Mouse (Mus musculus): ENCODE data around the gene Stxbp4.

The Stxbp4 gene

GRCm38 (mm10) chr11:90664345-90664986, 26.6 kb upstream of the Stxbp4 start:
- Histone ChIP-seq H3K27me3 (ENCODE audit: control insufficient read depth, insufficient read depth, low read length, poor library complexity, severe bottlenecking) (no peaks in the 10 kb centered on the region; the same call in 1 of the 2 replicates), H3K36me3 (ENCODE audit: control insufficient read depth, insufficient read depth, low read length, poor library complexity, severe bottlenecking) (no peaks in the 10 kb centered on the region)
- DNase-seq (ENCODE audit: low read depth, low spot score), result no peak

GRCm38 (mm10) chr11:90663618-90664297, 25.9 kb upstream of the Stxbp4 start:
- Histone ChIP-seq H3K36me3 (ENCODE audit: control insufficient read depth, insufficient read depth, low read length, poor library complexity, severe bottlenecking) (no peaks in the 10 kb centered on the region), H3K27me3 (ENCODE audit: control insufficient read depth, insufficient read depth, low read length, poor library complexity, severe bottlenecking) (no peaks in the 10 kb centered on the region; the same call in 1 of the 2 replicates)
- DNase-seq (ENCODE audit: low read depth, low spot score), result no peak

- Histone ChIP-seq H3K36me3 (ENCODE audit: control insufficient read depth, insufficient read depth, low read length, poor library complexity, severe bottlenecking) (no peaks in the 10 kb centered on the region), H3K27me3 (ENCODE audit: control insufficient read depth, insufficient read depth, low read length, poor library complexity, severe bottlenecking) (no peaks in the 10 kb centered on the region; the same call in 1 of the 2 replicates)
- no peak for DNase-seq (ENCODE audit: low read depth, low spot score)
Measured at GRCm38 (mm10) chr11:90663052-90663451, 25.2 kb upstream of the Stxbp4 start.

- H3K36me3 ChIP-seq (ENCODE audit: control insufficient read depth, insufficient read depth, low read length, poor library complexity, severe bottlenecking), result no peaks in the 10 kb centered on the region
- no peak for DNase-seq (ENCODE audit: low read depth, low spot score)
- no peaks in the 10 kb centered on the region; the same call in 1 of the 2 replicates for H3K27me3 ChIP-seq (ENCODE audit: control insufficient read depth, insufficient read depth, low read length, poor library complexity, severe bottlenecking)
Measured at GRCm38 (mm10) chr11:90660662-90661061, 22.8 kb upstream of the Stxbp4 start.

GRCm38 (mm10) chr11:90657527-90657926, 19.6 kb upstream of the Stxbp4 start:
- DNase-seq (ENCODE audit: low read depth, low spot score), result no peak
- Histone ChIP-seq H3K27me3 (ENCODE audit: control insufficient read depth, insufficient read depth, low read length, poor library complexity, severe bottlenecking) (no peaks in the 10 kb centered on the region), H3K36me3 (ENCODE audit: control insufficient read depth, insufficient read depth, low read length, poor library complexity, severe bottlenecking) (no peaks in the 10 kb centered on the region)

- no peaks in the 10 kb centered on the region for H3K36me3 ChIP-seq (ENCODE audit: control insufficient read depth, insufficient read depth, low read length, poor library complexity, severe bottlenecking)
- DNase-seq (ENCODE audit: low read depth, low spot score), result no peak
- H3K27me3 ChIP-seq (ENCODE audit: control insufficient read depth, insufficient read depth, low read length, poor library complexity, severe bottlenecking), result no peaks in the 10 kb centered on the region
Measured at GRCm38 (mm10) chr11:90652603-90653002, 14.7 kb upstream of the Stxbp4 start.

- H3K27me3 ChIP-seq (ENCODE audit: control insufficient read depth, insufficient read depth, low read length, poor library complexity, severe bottlenecking), result no peaks in the 10 kb centered on the region
- DNase-seq (ENCODE audit: low read depth, low spot score), result no peak
Measured at GRCm38 (mm10) chr11:90650231-90650885, 12.5 kb upstream of the Stxbp4 start.

GRCm38 (mm10) chr11:90649777-90650176, 11.9 kb upstream of the Stxbp4 start:
- H3K27me3 ChIP-seq (ENCODE audit: control insufficient read depth, insufficient read depth, low read length, poor library complexity, severe bottlenecking), result no peaks in the 10 kb centered on the region
- no peak for DNase-seq (ENCODE audit: low read depth, low spot score)
- H3K36me3 ChIP-seq (ENCODE audit: control insufficient read depth, insufficient read depth, low read length, poor library complexity, severe bottlenecking), result no peaks in the 10 kb centered on the region; the same call in 1 of the 2 replicates

More at GRCm38 (mm10) chr11:90650231-90650885, 12.5 kb upstream of the Stxbp4 start:
- H3K36me3 ChIP-seq (ENCODE audit: control insufficient read depth, insufficient read depth, low read length, poor library complexity, severe bottlenecking), result no peaks in the 10 kb centered on the region

GRCm38 (mm10) chr11:90638312-90638830, 487 bp upstream of the Stxbp4 start:
- Histone ChIP-seq H3K27me3 (ENCODE audit: control insufficient read depth, insufficient read depth, low read length, poor library complexity, severe bottlenecking) (no peaks in the 10 kb centered on the region), H3K36me3 (ENCODE audit: control insufficient read depth, insufficient read depth, low read length, poor library complexity, severe bottlenecking) (no peaks in the 10 kb centered on the region)
- no peak for DNase-seq (ENCODE audit: low read depth, low spot score)

GRCm38 (mm10) chr11:90634661-90635060, 3.2 kb downstream of the Stxbp4 start:
- DNase-seq (ENCODE audit: low read depth, low spot score), result no peak
- Histone ChIP-seq H3K36me3 (ENCODE audit: control insufficient read depth, insufficient read depth, low read length, poor library complexity, severe bottlenecking) (no peaks in the 10 kb centered on the region), H3K27me3 (ENCODE audit: control insufficient read depth, insufficient read depth, low read length, poor library complexity, severe bottlenecking) (no peaks in the 10 kb centered on the region)

- H3K27me3 ChIP-seq (ENCODE audit: control insufficient read depth, insufficient read depth, low read length, poor library complexity, severe bottlenecking), result no peaks in the 10 kb centered on the region
- no peaks in the 10 kb centered on the region for H3K36me3 ChIP-seq (ENCODE audit: control insufficient read depth, insufficient read depth, low read length, poor library complexity, severe bottlenecking)
- DNase-seq (ENCODE audit: low read depth, low spot score), result no peak
Measured at GRCm38 (mm10) chr11:90632480-90632879, 5.4 kb downstream of the Stxbp4 start.

GRCm38 (mm10) chr11:90627751-90628150, 10.1 kb downstream of the Stxbp4 start:
- DNase-seq (ENCODE audit: low read depth, low spot score), result no peak
- no peaks in the 10 kb centered on the region for H3K27me3 ChIP-seq (ENCODE audit: control insufficient read depth, insufficient read depth, low read length, poor library complexity, severe bottlenecking)
- H3K36me3 ChIP-seq (ENCODE audit: control insufficient read depth, insufficient read depth, low read length, poor library complexity, severe bottlenecking), result no peaks in the 10 kb centered on the region

- H3K27me3 ChIP-seq (ENCODE audit: control insufficient read depth, insufficient read depth, low read length, poor library complexity, severe bottlenecking), result no peaks in the 10 kb centered on the region
- DNase-seq (ENCODE audit: low read depth, low spot score), result no peak
- H3K36me3 ChIP-seq (ENCODE audit: control insufficient read depth, insufficient read depth, low read length, poor library complexity, severe bottlenecking), result no peaks in the 10 kb centered on the region
Measured at GRCm38 (mm10) chr11:90625174-90625573, 12.7 kb downstream of the Stxbp4 start.

- no peaks in the 10 kb centered on the region for H3K36me3 ChIP-seq (ENCODE audit: control insufficient read depth, insufficient read depth, low read length, poor library complexity, severe bottlenecking)
- no peaks in the 10 kb centered on the region for H3K27me3 ChIP-seq (ENCODE audit: control insufficient read depth, insufficient read depth, low read length, poor library complexity, severe bottlenecking)
- DNase-seq (ENCODE audit: low read depth, low spot score), result peak; percentile 60
Measured at GRCm38 (mm10) chr11:90623477-90623876, 14.4 kb downstream of the Stxbp4 start.

GRCm38 (mm10) chr11:90622500-90622899, 15.4 kb downstream of the Stxbp4 start:
- no peak for DNase-seq (ENCODE audit: low read depth, low spot score)
- H3K36me3 ChIP-seq (ENCODE audit: control insufficient read depth, insufficient read depth, low read length, poor library complexity, severe bottlenecking), result no peaks in the 10 kb centered on the region

More at GRCm38 (mm10) chr11:90622500-90622899, 15.4 kb downstream of the Stxbp4 start:
- no peaks in the 10 kb centered on the region for H3K27me3 ChIP-seq (ENCODE audit: control insufficient read depth, insufficient read depth, low read length, poor library complexity, severe bottlenecking)

All from splenic B cell, adult 2 months (primary cell).